Mouse (Mus musculus): ENCODE results near the gene Pigz. TPM values are rescaled to one million over a fixed set of nuclear protein-coding genes. Genes with fewer than 3 reads are reported as not detected.
"Not testable (repeated sequence)": the region's sequence is repeated elsewhere in the genome, so short reads cannot be mapped to it uniquely, and the experiment has no call there.

Gene Pigz
- total and polyA plus RNA-seq, 3 experiments, result 1.4 to 7.1 (median 2.8) TPM

DNA sequence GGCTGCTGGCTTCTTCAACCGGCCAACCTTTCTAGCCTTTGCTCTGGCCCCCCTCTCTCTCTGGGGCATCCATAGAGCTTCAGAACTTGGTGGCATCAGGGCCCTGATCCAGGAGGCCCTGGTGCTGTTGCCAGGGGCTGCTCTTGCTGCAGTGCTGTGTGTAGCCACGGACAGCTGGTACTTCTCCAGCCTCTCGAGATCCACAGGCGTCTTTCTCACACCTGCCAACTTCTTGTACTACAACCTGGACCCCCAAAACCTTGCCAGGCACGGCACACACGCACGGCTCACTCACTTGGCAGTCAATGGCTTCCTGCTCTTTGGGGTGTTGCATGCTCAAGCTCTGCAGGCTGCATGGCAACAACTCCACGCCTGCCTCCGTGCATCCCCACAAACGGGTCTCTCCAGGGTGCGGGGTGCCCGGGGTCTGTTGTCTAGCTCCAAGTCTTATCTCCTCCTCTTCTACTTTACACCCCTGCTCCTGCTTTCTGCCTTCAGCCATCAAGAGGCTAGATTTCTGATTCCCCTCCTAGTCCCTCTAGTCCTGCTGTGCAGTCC, 11.1 kb downstream of the Pigz start:
- in situ Hi-C loops (cut with MboI; ENCODE audit: low pct_ligation_motif_present, low pct_unique_long_range_greater_than_20kb, low sequenced_read_pairs) (no loop called here), dilution Hi-C loops (cut with MboI; ENCODE audit: extremely low pct_ligation_motif_present, extremely low pct_unique_long_range_greater_than_20kb, low sequenced_read_pairs) (no loop called here)
- no peak overlapping the region for H3K9ac ChIP-seq (ENCODE audit: insufficient read depth, low read depth)
- TF ChIP-seq USF2 (conservative IDR thresholded peaks at IDR 0.05; ENCODE audit: low read depth, low read length), result no peak
- no peak for TF ChIP-seq CHD2 (IDR thresholded peaks at IDR 0.05; ENCODE audit: low read length)
- no peak for TF ChIP-seq ELF1 (IDR thresholded peaks at IDR 0.05; ENCODE audit: low read depth, low read length)
- TF ChIP-seq ZC3H11A (IDR thresholded peaks at IDR 0.05; ENCODE audit: low read depth, low read length), result no peak
- TF ChIP-seq MAX (IDR thresholded peaks at IDR 0.05; ENCODE audit: low read length), result no peak
- no peak for TF ChIP-seq BHLHE40 (IDR thresholded peaks at IDR 0.05; ENCODE audit: low read depth, low read length)
- no peak for TF ChIP-seq UBTF (IDR thresholded peaks at IDR 0.05; ENCODE audit: low read depth, low read length)
- TF ChIP-seq GABPA (IDR thresholded peaks at IDR 0.05; ENCODE audit: insufficient replicate concordance, low read depth, low read length), result no peak
- no peak for TF ChIP-seq POLR2AphosphoS2 (IDR thresholded peaks at IDR 0.05; ENCODE audit: low read depth, low read length)
- no peak for TF ChIP-seq JUN (IDR thresholded peaks at IDR 0.05; ENCODE audit: insufficient read depth, low read depth, low read length)
- no peak for TF ChIP-seq RCOR1 (conservative IDR thresholded peaks at IDR 0.05; ENCODE audit: low read depth, low read length)
- TF ChIP-seq KAT2A (IDR thresholded peaks at IDR 0.05; ENCODE audit: insufficient replicate concordance, low read length), result no peak
- peaks cover 25% of the 10 kb centered on the region for H3K79me2 ChIP-seq (replicated peaks; ENCODE audit: control insufficient read depth, extremely low read depth, insufficient read depth, poor library complexity, severe bottlenecking)
- H3K36me3 ChIP-seq (replicated peaks in 1 of 2; ENCODE audit: control insufficient read depth in 1 of 2, insufficient read depth in 1 of 2, low read length in 1 of 2), result peaks cover 3 to 35% of the 10 kb centered on the region in 2 experiments
- H3K27me3 ChIP-seq (replicated peaks), result no peaks in the 10 kb centered on the region
- DNase-seq (ENCODE audit: extremely low read depth), result no peak
- no peak overlapping the region for H3K4me2 ChIP-seq (ENCODE audit: insufficient read depth, low read depth, poor library complexity, severe bottlenecking)
- H3K27ac ChIP-seq (ENCODE audit: insufficient read depth, low read depth), result no peak overlapping the region
- H3K9me3 ChIP-seq (replicated peaks; ENCODE audit: low read length), result no peaks in the 10 kb centered on the region
- no peak overlapping the region for H3K4me3 ChIP-seq (replicated peaks in 1 of 3; ENCODE audit: low read depth in 2 of 3, low read length in 2 of 3, poor library complexity in 1 of 3)
- H3K4me1 ChIP-seq (ENCODE audit: control insufficient read depth in 1 of 2, insufficient read depth in 2 of 2), result peaks cover 13 to 60% of the 10 kb centered on the region in 2 experiments; a peak in 3 of 4 replicates

DNA sequence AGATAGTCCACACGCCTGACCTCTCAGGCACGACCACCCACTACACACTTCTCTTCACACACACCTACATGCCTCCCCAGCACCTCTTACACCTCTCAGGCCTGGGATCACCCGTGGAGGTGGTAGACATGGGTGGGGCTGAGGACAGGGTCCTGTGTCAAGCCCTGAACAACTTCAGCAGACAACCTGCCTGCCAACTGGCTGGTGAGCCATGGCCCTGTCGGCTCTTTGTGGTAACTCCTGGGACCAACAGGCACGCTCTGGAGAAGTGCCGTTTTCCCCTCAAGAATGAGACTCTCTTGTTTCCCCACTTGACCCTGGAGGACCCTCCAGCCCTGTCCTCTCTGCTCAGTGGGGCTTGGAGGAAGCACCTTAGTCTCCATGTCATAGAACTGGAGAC, 11.7 kb downstream of the Pigz start:
- no peak for DNase-seq (ENCODE audit: extremely low read depth)
- Histone ChIP-seq H3K27ac (ENCODE audit: insufficient read depth, low read depth) (no peak overlapping the region), H3K36me3 (replicated peaks in 1 of 2; ENCODE audit: control insufficient read depth in 1 of 2, insufficient read depth in 1 of 2, low read length in 1 of 2) (peaks cover 3 to 41% of the 10 kb centered on the region in 2 experiments), H3K79me2 (replicated peaks; ENCODE audit: control insufficient read depth, extremely low read depth, insufficient read depth, poor library complexity, severe bottlenecking) (peaks cover 31% of the 10 kb centered on the region), H3K9ac (ENCODE audit: insufficient read depth, low read depth) (no peak overlapping the region), H3K4me1 (ENCODE audit: control insufficient read depth in 1 of 2, insufficient read depth in 2 of 2) (peaks cover 12 to 60% of the 10 kb centered on the region in 2 experiments), H3K4me2 (ENCODE audit: insufficient read depth, low read depth, poor library complexity, severe bottlenecking) (no peak overlapping the region), H3K27me3 (replicated peaks) (no peaks in the 10 kb centered on the region), H3K9me3 (replicated peaks; ENCODE audit: low read length) (no peaks in the 10 kb centered on the region), H3K4me3 (replicated peaks in 1 of 3; ENCODE audit: low read depth in 2 of 3, low read length in 2 of 3, poor library complexity in 1 of 3) (no peak overlapping the region)
- TF ChIP-seq SMC3 (IDR thresholded peaks at IDR 0.05; ENCODE audit: low read depth, low read length) (no peak), MAFK (IDR thresholded peaks at IDR 0.05; ENCODE audit: insufficient replicate concordance, low read length) (no peak), MEF2A (IDR thresholded peaks at IDR 0.05; ENCODE audit: borderline replicate concordance, low read depth, low read length) (no peak), NRF1 (IDR thresholded peaks at IDR 0.05; ENCODE audit: low read depth, low read length) (no peak), JUND (conservative IDR thresholded peaks at IDR 0.05; ENCODE audit: low read depth, low read length) (no peak), KAT2A (IDR thresholded peaks at IDR 0.05; ENCODE audit: insufficient replicate concordance, low read length) (no peak), GABPA (IDR thresholded peaks at IDR 0.05; ENCODE audit: insufficient replicate concordance, low read depth, low read length) (no peak), POLR2A (IDR thresholded peaks at IDR 0.05; ENCODE audit: low read depth, low read length) (no peak), MYC (IDR thresholded peaks at IDR 0.05; ENCODE audit: low read depth, low read length) (no peak), USF1 (IDR thresholded peaks at IDR 0.05; ENCODE audit: low read depth, low read length) (no peak), POLR2AphosphoS2 (IDR thresholded peaks at IDR 0.05; ENCODE audit: low read depth, low read length) (no peak), JUN (IDR thresholded peaks at IDR 0.05; ENCODE audit: insufficient read depth, low read depth, low read length) (no peak), NELFE (IDR thresholded peaks at IDR 0.05; ENCODE audit: low read depth, low read length) (no peak), ELF1 (IDR thresholded peaks at IDR 0.05; ENCODE audit: low read depth, low read length) (no peak), EP300 (IDR thresholded peaks at IDR 0.05; ENCODE audit: low read length) (no peak), ZC3H11A (IDR thresholded peaks at IDR 0.05; ENCODE audit: low read depth, low read length) (no peak), TCF12 (IDR thresholded peaks at IDR 0.05; ENCODE audit: low read depth, low read length) (no peak), PAX5 (IDR thresholded peaks at IDR 0.05; ENCODE audit: low read length) (no peak), RCOR1 (conservative IDR thresholded peaks at IDR 0.05; ENCODE audit: low read depth, low read length) (no peak)
- dilution Hi-C loops (cut with MboI; ENCODE audit: extremely low pct_ligation_motif_present, extremely low pct_unique_long_range_greater_than_20kb, low sequenced_read_pairs) (no loop called here), in situ Hi-C loops (cut with MboI; ENCODE audit: low pct_ligation_motif_present, low pct_unique_long_range_greater_than_20kb, low sequenced_read_pairs) (no loop called here)

GRCm38 (mm10) chr16:31945986-31946385, 12.3 kb downstream of the Pigz start:
- H3K27me3 ChIP-seq (replicated peaks); H3K4me2 ChIP-seq (ENCODE audit: insufficient read depth, low read depth, poor library complexity, severe bottlenecking); DNase-seq (ENCODE audit: extremely low read depth); dilution Hi-C loops (cut with MboI; ENCODE audit: extremely low pct_ligation_motif_present, extremely low pct_unique_long_range_greater_than_20kb, low sequenced_read_pairs); in situ Hi-C loops (cut with MboI; ENCODE audit: low pct_ligation_motif_present, low pct_unique_long_range_greater_than_20kb, low sequenced_read_pairs); H3K9me3 ChIP-seq (replicated peaks; ENCODE audit: low read length); H3K9ac ChIP-seq (ENCODE audit: insufficient read depth, low read depth); H3K27ac ChIP-seq (ENCODE audit: insufficient read depth, low read depth); H3K4me3 ChIP-seq (replicated peaks in 1 of 3; ENCODE audit: low read depth in 2 of 3, low read length in 2 of 3, poor library complexity in 1 of 3): not testable (repeated sequence)
- Histone ChIP-seq H3K79me2 (replicated peaks; ENCODE audit: control insufficient read depth, extremely low read depth, insufficient read depth, poor library complexity, severe bottlenecking) (peaks cover 37% of the 10 kb centered on the region), H3K4me1 (ENCODE audit: control insufficient read depth in 1 of 2, insufficient read depth in 2 of 2) (peaks cover 9 to 60% of the 10 kb centered on the region in 2 experiments), H3K36me3 (replicated peaks in 1 of 2; ENCODE audit: control insufficient read depth in 1 of 2, insufficient read depth in 1 of 2, low read length in 1 of 2) (peaks cover 3 to 47% of the 10 kb centered on the region in 2 experiments)
